Mouse (Mus musculus) midbrain, embryonic 15.5 days (tissue): ENCODE measurements around the gene Rc3h2. TPM values are rescaled to one million over a fixed set of nuclear protein-coding genes. Genes with fewer than 3 reads are reported as not detected.

Experiments
- polyA plus RNA-seq: library from polyadenylated mRNA; unstranded; fragments of >200 nt; fragmentation: Nextera tagmentation; extraction: Ambion mirVana; gene quantifications from 2 replicates; pipeline ENCODE4 v1.2.1, GENCODE M21; 2015

Gene Rc3h2
- polyA plus RNA-seq, 1 experiment from 2014 or later, result 21.7 TPM

Other genes starting within 250 kb of the Rc3h2 start
- gene Olfr365, start 234.7 kb downstream of the Rc3h2 start, polyA plus RNA-seq, result not detected in 2 replicates
- gene Olfr366, start 211.3 kb downstream of the Rc3h2 start, polyA plus RNA-seq, result not detected in 2 replicates
- not detected in 2 replicates for gene Olfr368, start 96.4 kb downstream of the Rc3h2 start, polyA plus RNA-seq
- gene Pdcl, start 63.6 kb downstream of the Rc3h2 start, polyA plus RNA-seq, result 53.0 and 53.6 TPM in 2 replicates
- gene Zbtb26, start 20.2 kb upstream of the Rc3h2 start, polyA plus RNA-seq, result 7.5 and 7.7 TPM in 2 replicates
- 15.6 and 17.5 TPM in 2 replicates for gene Zbtb6, start 20.3 kb upstream of the Rc3h2 start, polyA plus RNA-seq
- gene Rabgap1, start 20.4 kb upstream of the Rc3h2 start, polyA plus RNA-seq, result 51.6 and 52.7 TPM in 2 replicates
- gene Gpr21, start 93.4 kb upstream of the Rc3h2 start, polyA plus RNA-seq, result 16.3 and 18.5 TPM in 2 replicates